Mouse (Mus musculus) hindbrain, postnatal 0 days (tissue): Measurements from ENCODE around the gene Adam6b. TPM values are rescaled to one million over a fixed set of nuclear protein-coding genes. Genes with fewer than 3 reads are reported as not detected.
A peak's percentile ranks its signal among the peaks of the same experiment; 100 is the strongest.
"Not testable (repeated sequence)": the region's sequence is repeated elsewhere in the genome, so short reads cannot be mapped to it uniquely, and the experiment has no call there.

Experiments
- ATAC-seq: fragments of 200-750 bp; cut with Nextera tagmentation; 2 replicates; pipeline ENCODE4 v1.8.0; 2017; ENCODE audit warnings: mild to moderate bottlenecking, moderate TSS enrichment, moderate library complexity
- DNase-seq: peaks from one replicate; pipeline ENCODE4 v3.0.0-alpha.2; 2015; ENCODE audit warnings: low spot score
- H3K27ac ChIP-seq: fragments of 300-500 bp; sonication (generic); 2 replicates; pipeline ENCODE4 v1.5.1; 2014; ENCODE audit warnings: mild to moderate bottlenecking
- H3K27me3 ChIP-seq: fragments of 300-500 bp; sonication (generic); 2 replicates; pipeline ENCODE4 v1.6.1; 2014; ENCODE audit warnings: low read length, mixed read lengths; ENCODE audit not compliant: insufficient read depth
- H3K36me3 ChIP-seq: fragments of 300-500 bp; sonication (generic); 2 replicates; pipeline ENCODE4 v1.6.1; 2014; ENCODE audit warnings: low read length, mixed read lengths; ENCODE audit not compliant: insufficient read depth
- H3K4me1 ChIP-seq: fragments of 300-500 bp; sonication (generic); 2 replicates; pipeline ENCODE4 v1.6.1; 2014; ENCODE audit warnings: antibody characterized with exemption, low read length, mixed read lengths; ENCODE audit not compliant: insufficient read depth
- H3K4me2 ChIP-seq: fragments of 300-500 bp; sonication (generic); 2 replicates; pipeline ENCODE4 v1.6.1; 2014; ENCODE audit warnings: low read depth, mild to moderate bottlenecking, low read length, moderate library complexity, mixed read lengths
- H3K4me3 ChIP-seq: fragments of 300-500 bp; sonication (generic); 2 replicates; pipeline ENCODE4 v1.5.1; 2014; ENCODE audit warnings: low read length
- H3K9ac ChIP-seq: fragments of 300-500 bp; sonication (generic); replicated peaks from 2 replicates; pipeline ENCODE4 v1.6.1; 2014; ENCODE audit warnings: mild to moderate bottlenecking, low read length, moderate library complexity, mixed read lengths
- H3K9me3 ChIP-seq: fragments of 300-500 bp; sonication (generic); 2 replicates; pipeline ENCODE4 v1.6.1; 2016; ENCODE audit warnings: low read length, mixed read lengths
- CTCF ChIP-seq: IDR thresholded peaks from 2 replicates; pipeline ENCODE4 v1.5.1; 2016; ENCODE audit warnings: antibody characterized with exemption, control low read depth, low read depth
- WGBS: fragments of 180-500 bp; shearing (Covaris S2); extraction: QIAGEN DNeasy Blood & Tissue Kit; methylation state at CpG from one replicate; pipeline ENCODE4 v1.1.7; 2014; 5-methylcytosine and 5-hydroxymethylcytosine counted together
- polyA plus RNA-seq: library from polyadenylated mRNA; unstranded; fragments of >200 nt; fragmentation: Nextera tagmentation; extraction: Ambion mirVana; gene quantifications from 2 replicates; pipeline ENCODE4 v1.2.1, GENCODE M21; 2015
- total RNA-seq: library from RNA; depleted of rRNA; stranded (reverse); fragments of >200 nt; gene quantifications from 2 replicates; pipeline ENCODE4 v1.2.3, GENCODE M21; 2014; rRNA removed

Adam6b gene
- total and polyA plus RNA-seq, 2 experiments from 2014 or later = not detected

GRCm38 (mm10) chr12:113484971-113485485 lies 4.3 kb upstream of the Adam6b start:
- no peak for TF ChIP-seq CTCF
- H3K4me2 ChIP-seq = no peak overlapping the region
- H3K9me3 ChIP-seq = peaks cover 10% of the 10 kb centered on the region; the same call in 1 of the 2 replicates
- H3K27me3 ChIP-seq = no peaks in the 10 kb centered on the region
- WGBS = 28% methylated on average over 2 of the region's 2 CpGs
- no peak for DNase-seq
- no peak overlapping the region for H3K4me3 ChIP-seq
- no peak for ATAC-seq
- H3K36me3 ChIP-seq = no peaks in the 10 kb centered on the region
- H3K27ac ChIP-seq = no peak overlapping the region
- no peaks in the 10 kb centered on the region for H3K4me1 ChIP-seq
- no peak overlapping the region for H3K9ac ChIP-seq

GRCm38 (mm10) chr12:113487693-113488092 lies 1.6 kb upstream of the Adam6b start:
- not testable (repeated sequence) for H3K4me3 ChIP-seq, H3K27ac ChIP-seq, H3K9me3 ChIP-seq, H3K27me3 ChIP-seq, H3K9ac ChIP-seq, ATAC-seq, H3K4me2 ChIP-seq, H3K4me1 ChIP-seq, H3K36me3 ChIP-seq
- peak; percentile 75 for TF ChIP-seq CTCF
- peak; percentile 29 for DNase-seq

DNA sequence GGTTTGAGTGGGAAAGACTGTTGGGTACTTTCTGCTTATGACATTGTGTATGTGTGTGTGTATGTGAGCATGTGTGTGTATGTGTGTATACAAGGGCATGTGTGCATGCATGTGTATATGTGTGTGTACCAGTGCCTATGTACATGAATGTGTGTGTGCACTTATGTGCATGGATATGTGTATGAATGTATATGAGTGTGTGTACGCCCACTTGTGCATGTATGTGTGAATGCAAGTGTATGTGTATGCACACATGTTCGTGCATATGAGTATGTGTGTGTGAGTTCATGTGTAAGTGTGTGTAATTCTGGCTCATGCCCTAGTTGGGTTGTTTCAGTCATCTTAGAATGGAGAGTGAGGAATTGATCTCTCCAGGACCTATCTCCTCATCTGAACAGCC lies 36.6 kb downstream of the Adam6b start:
- H3K27ac ChIP-seq = no peak overlapping the region
- H3K4me1 ChIP-seq = no peaks in the 10 kb centered on the region
- no peak overlapping the region for H3K4me2 ChIP-seq
- 72% methylated on average over 2 of the region's 2 CpGs for WGBS
- ATAC-seq (no peak), DNase-seq (no peak)
- no peaks in the 10 kb centered on the region for H3K27me3 ChIP-seq
- no peak overlapping the region for H3K4me3 ChIP-seq
- no peak overlapping the region for H3K9ac ChIP-seq
- H3K9me3 ChIP-seq = peaks cover 5% of the 10 kb centered on the region
- no peak for TF ChIP-seq CTCF
- no peaks in the 10 kb centered on the region for H3K36me3 ChIP-seq

Other genes starting within 250 kb of the Adam6b start
- gene Adam6a, start 54.4 kb downstream of the Adam6b start, total RNA-seq = not detected in 2 replicates
- gene Adam6a, start 54.4 kb downstream of the Adam6b start, polyA plus RNA-seq = not detected in 2 replicates